Comparison of ENCODE assay signal across 14 mouse cellular contexts in the genomic region with DNA sequence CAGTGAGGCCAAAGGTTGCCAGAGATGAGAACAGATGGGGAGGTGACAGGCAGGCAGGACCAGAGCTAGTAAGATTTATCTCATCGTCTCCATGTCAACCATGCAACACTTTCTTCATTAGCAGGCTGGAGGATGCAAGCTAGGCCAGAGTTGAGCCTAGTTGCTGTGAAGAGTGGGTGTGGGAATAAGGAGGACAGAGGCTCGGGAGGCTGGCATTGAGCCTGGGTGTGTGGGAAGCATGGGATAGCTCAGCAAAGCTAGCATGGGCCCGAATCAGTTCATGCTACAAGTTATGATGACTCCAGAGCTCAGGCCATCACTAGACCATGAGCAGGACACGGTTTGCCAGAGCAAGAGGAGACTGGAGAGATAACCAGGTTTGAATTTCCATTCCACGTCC.
A peak's percentile ranks its signal among the peaks of the same experiment; 100 is the strongest.
DNase-seq lines count a peak whose midpoint lies in the region.
"Had no signal": no experiment of that assay in that cellular context is flagged by ENCODE, and none has a peak within 500 bp of the region (broad histone marks: within the 10 kb centered on the region; RNA-seq: fewer than 3 reads in every experiment).

No protein-coding gene starts in this region.

- intact Hi-C loops in left cerebral cortex, postnatal 25 days (cut with DNase I): no loop called here

- peak; percentile 50 to 79 for DNase-seq in frontal cortex, adult 2 months (ENCODE audit: extremely low spot score in 1 of 2, low spot score in 1 of 2)
- no peak for DNase-seq in frontal cortex, postnatal 14 days (ENCODE audit: low spot score in 2 of 2)
- DNase-seq in left cerebral cortex, adult 18-20 months (ENCODE audit: low spot score in 2 of 2): peak; percentile 77 to 83
- no peak for DNase-seq in left cerebral cortex, adult 11 months (ENCODE audit: low spot score)
- peak; percentile 42 to 91 for DNase-seq in left cerebral cortex, postnatal 25 days (ENCODE audit: low spot score in 2 of 2)
- DNase-seq in telencephalon, adult 2 months (ENCODE audit: low read depth, low spot score): peak; percentile 61
- DNase-seq in Muller cell, postnatal 12 days (ENCODE audit: inconsistent ontology term): no peak
- DNase-seq: adrenal gland, postnatal 36 days; cerebellum, adult 2 months; cerebellum, postnatal 36 days; heart, adult 18-20 months; kidney, adult 18-20 months; liver, embryonic 13.5 days; lung, embryonic 14.5 days had no signal

Comparison
In these comparisons a context has a peak if more than half of its experiments do, and no peak if none do; other contexts are left out.
1. DNase-seq: peak in frontal cortex, adult 2 months (2 of 2), left cerebral cortex, adult 18-20 months (2 of 2), left cerebral cortex, postnatal 25 days (2 of 2) and telencephalon, adult 2 months (single experiment); none in frontal cortex, postnatal 14 days (0 of 2), left cerebral cortex, adult 11 months (single experiment) and Muller cell, postnatal 12 days (single experiment).